Mouse (Mus musculus): ENCODE data around the gene Vps33b. TPM values are rescaled to one million over a fixed set of nuclear protein-coding genes. Genes with fewer than 3 reads are reported as not detected.
"Not testable (repeated sequence)": the region's sequence is repeated elsewhere in the genome, so short reads cannot be mapped to it uniquely, and the experiment has no call there.

Gene Vps33b
- total RNA-seq, 2 experiments from 2014 or later, result 33.6 to 54.7 TPM

GRCm38 (mm10) chr7:80307766-80308165 lies 38.3 kb downstream of the Vps33b start:
- ATAC-seq (replicated peaks; ENCODE audit: low FRiP score, low TSS enrichment, poor library complexity, severe bottlenecking), result no peak

- no peak for ATAC-seq (replicated peaks; ENCODE audit: low FRiP score, low TSS enrichment, poor library complexity, severe bottlenecking)
Measured at GRCm38 (mm10) chr7:80310771-80311170, 41.3 kb downstream of the Vps33b start.

GRCm38 (mm10) chr7:80315733-80316132 lies 46.3 kb downstream of the Vps33b start:
- no peak for ATAC-seq (replicated peaks; ENCODE audit: low FRiP score, low TSS enrichment, poor library complexity, severe bottlenecking)

GRCm38 (mm10) chr7:80317439-80318115 lies 48.1 kb downstream of the Vps33b start:
- ATAC-seq (replicated peaks; ENCODE audit: low FRiP score, low TSS enrichment, poor library complexity, severe bottlenecking), result peak; percentile 51

GRCm38 (mm10) chr7:80318670-80319069 lies 49.2 kb downstream of the Vps33b start:
- no peak for ATAC-seq (replicated peaks; ENCODE audit: low FRiP score, low TSS enrichment, poor library complexity, severe bottlenecking)

- no peak for ATAC-seq (replicated peaks; ENCODE audit: low FRiP score, low TSS enrichment, poor library complexity, severe bottlenecking)
Measured at GRCm38 (mm10) chr7:80319846-80320496, 50.5 kb downstream of the Vps33b start.

- ATAC-seq (replicated peaks; ENCODE audit: low FRiP score, low TSS enrichment, poor library complexity, severe bottlenecking), result no peak
Measured at GRCm38 (mm10) chr7:80323336-80323735, 53.9 kb downstream of the Vps33b start.

GRCm38 (mm10) chr7:80324043-80324815 lies 54.8 kb downstream of the Vps33b start, which contains the start of gene Rccd1:
Gene Rccd1 (minus strand): TSS chr7:80324454.
- peak; percentile 93 for ATAC-seq (replicated peaks; ENCODE audit: low FRiP score, low TSS enrichment, poor library complexity, severe bottlenecking)

GRCm38 (mm10) chr7:80324816-80325119 lies 55.3 kb downstream of the Vps33b start:
- ATAC-seq (replicated peaks; ENCODE audit: low FRiP score, low TSS enrichment, poor library complexity, severe bottlenecking), result not testable (repeated sequence)

GRCm38 (mm10) chr7:80325292-80325868 lies 55.9 kb downstream of the Vps33b start:
- no peak for ATAC-seq (replicated peaks; ENCODE audit: low FRiP score, low TSS enrichment, poor library complexity, severe bottlenecking)

- no peak for ATAC-seq (replicated peaks; ENCODE audit: low FRiP score, low TSS enrichment, poor library complexity, severe bottlenecking)
Measured at GRCm38 (mm10) chr7:80326076-80326475, 56.6 kb downstream of the Vps33b start.

- ATAC-seq (replicated peaks; ENCODE audit: low FRiP score, low TSS enrichment, poor library complexity, severe bottlenecking), result no peak
Measured at GRCm38 (mm10) chr7:80330278-80330677, 60.8 kb downstream of the Vps33b start.

GRCm38 (mm10) chr7:80331433-80331832 lies 62.0 kb downstream of the Vps33b start:
- no peak for ATAC-seq (replicated peaks; ENCODE audit: low FRiP score, low TSS enrichment, poor library complexity, severe bottlenecking)

GRCm38 (mm10) chr7:80334848-80335247 lies 65.4 kb downstream of the Vps33b start:
- no peak for ATAC-seq (replicated peaks; ENCODE audit: low FRiP score, low TSS enrichment, poor library complexity, severe bottlenecking)

- ATAC-seq (replicated peaks; ENCODE audit: low FRiP score, low TSS enrichment, poor library complexity, severe bottlenecking), result no peak
Measured at GRCm38 (mm10) chr7:80336932-80337331, 67.5 kb downstream of the Vps33b start.

GRCm38 (mm10) chr7:80339371-80339770 lies 69.9 kb downstream of the Vps33b start:
- no peak for ATAC-seq (replicated peaks; ENCODE audit: low FRiP score, low TSS enrichment, poor library complexity, severe bottlenecking)

GRCm38 (mm10) chr7:80339793-80340628 lies 70.6 kb downstream of the Vps33b start:
- ATAC-seq (replicated peaks; ENCODE audit: low FRiP score, low TSS enrichment, poor library complexity, severe bottlenecking), result peak; percentile 84

GRCm38 (mm10) chr7:80340793-80341192 lies 71.3 kb downstream of the Vps33b start, which contains the start of gene Unc45a:
Gene Unc45a (minus strand): TSS chr7:80341005.
- ATAC-seq (replicated peaks; ENCODE audit: low FRiP score, low TSS enrichment, poor library complexity, severe bottlenecking), result peak; percentile 64

Data from megakaryocyte-erythroid progenitor cell, adult 5-6 weeks (primary cell).